Mouse (Mus musculus) erythroblast, adult 5-6 weeks (primary cell): Measurements from ENCODE around the gene Tspan3. TPM values are rescaled to one million over a fixed set of nuclear protein-coding genes. Genes with fewer than 3 reads are reported as not detected.

Experiments used
- ATAC-seq: replicated peaks from 2 replicates; pipeline ENCODE4 v1.8.0; 2016; ENCODE audit warnings: moderate number of reproducible peaks, mild to moderate bottlenecking, moderate TSS enrichment, inconsistent platforms; ENCODE audit not compliant: poor library complexity, low FRiP score, severe bottlenecking
- total RNA-seq, 2 experiments: library from RNA; stranded (forward) in 1 of 2; stranded (reverse) in 1 of 2; fragments of 150-400 nt in 1 of 2; fragments of 200-764, 138-1000 nt in 1 of 2; gene quantifications; 2 replicates each; pipeline versions ENCODE4 v1.2.3 to v1.2.4; 2015 to 2017; ENCODE audit warnings: low replicate concordance in 2 of 2

Gene Tspan3
- total RNA-seq, 2 experiments from 2014 or later, result 6.9 to 18.2 TPM

DNA sequence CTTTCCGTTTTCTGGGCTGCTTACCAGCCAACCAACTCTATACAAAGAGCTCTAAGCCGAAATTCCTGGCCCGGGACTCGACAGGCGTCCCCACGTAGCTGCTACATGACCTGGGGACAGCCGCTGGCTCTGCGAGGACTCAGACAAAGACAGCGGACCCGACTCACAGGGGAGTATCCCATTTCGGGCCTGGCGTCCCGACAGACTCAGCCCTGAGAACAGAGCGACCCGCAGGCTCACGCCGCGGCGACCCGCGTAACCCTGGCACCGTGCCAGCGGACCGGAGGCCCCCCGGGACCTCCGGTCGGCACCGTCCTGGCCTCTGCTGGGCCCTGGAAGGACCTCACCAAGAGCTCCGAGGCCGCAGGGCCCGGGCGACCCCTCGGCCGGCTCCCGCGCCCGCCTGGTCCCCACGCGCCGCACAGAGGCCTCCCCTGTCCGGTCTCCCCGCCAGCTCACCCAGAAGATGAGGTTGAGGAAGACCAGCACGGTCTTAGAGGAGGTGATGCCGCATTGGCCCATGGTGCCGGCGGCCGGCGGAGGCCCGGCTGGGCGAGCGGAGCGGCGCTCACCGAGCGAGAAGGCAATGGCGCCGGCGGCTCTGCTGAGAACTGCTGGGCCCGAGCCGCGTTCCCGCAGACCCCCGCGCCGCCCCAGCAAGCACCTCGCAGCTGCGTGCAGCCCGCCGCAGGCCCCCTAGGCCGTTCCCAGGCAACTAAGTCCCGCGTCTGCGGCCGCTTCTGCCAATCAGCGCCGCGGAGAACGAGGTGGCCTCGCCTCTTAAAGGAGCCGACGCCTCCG, 4.7 kb downstream of the Tspan3 start:
- peak; percentile 75 for ATAC-seq

DNA sequence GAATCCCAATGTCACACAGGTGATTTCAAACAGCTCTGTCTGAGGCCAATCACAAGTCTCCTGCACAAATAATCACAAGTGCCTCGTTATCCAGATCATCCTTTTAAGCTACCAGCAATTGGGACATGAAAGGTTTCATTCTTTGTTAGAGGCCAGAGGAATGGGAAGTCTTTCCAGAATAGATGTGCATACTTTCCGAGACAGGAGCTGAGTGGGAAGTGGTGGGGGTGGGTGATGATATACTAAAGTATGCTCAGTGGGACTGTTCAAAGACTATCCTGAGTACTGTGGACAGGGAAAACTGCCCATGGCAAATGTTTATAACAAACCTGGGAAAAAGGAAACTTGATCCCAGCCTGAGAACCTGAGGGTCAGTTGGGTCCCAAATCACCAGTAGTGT, 5.8 kb downstream of the Tspan3 start:
- no peak for ATAC-seq

DNA sequence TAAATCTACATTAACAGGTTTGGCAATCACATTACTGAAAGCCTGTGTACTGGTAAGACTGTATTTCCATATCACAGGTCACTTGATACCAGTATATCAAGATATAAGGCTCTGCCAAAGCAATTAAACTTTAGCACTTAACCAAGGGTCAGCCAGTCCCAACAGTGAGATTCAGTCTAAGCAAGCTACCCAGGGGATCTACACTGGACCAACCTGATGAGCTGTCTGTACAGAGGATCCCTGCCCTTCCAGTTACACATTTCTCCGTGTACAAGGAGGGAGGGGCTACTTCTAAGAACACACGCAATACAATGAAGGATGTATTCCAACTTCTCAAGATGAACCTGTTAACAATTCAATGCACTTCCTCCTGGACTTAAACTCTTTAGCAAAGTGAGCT, 7.2 kb downstream of the Tspan3 start:
- ATAC-seq, result no peak

DNA sequence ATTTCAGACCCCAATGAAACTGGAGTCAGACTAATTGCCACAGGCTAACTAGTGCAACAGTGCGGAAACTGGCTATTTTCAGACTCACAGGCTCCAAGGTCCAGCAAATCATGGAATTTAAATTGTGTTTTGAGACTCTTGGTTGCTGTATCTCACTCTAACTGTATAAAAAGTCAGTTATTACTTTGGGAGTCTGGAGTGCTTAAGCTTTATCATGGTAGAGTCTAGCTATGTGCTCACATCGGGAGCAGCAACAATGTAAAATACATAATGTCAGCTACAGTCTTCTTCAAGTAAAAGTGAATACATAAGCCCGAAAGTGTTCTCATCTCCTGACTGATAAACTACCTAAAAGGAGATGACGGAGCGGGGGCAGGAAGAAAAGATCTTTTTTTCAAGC, 10.7 kb downstream of the Tspan3 start:
- no peak for ATAC-seq

DNA sequence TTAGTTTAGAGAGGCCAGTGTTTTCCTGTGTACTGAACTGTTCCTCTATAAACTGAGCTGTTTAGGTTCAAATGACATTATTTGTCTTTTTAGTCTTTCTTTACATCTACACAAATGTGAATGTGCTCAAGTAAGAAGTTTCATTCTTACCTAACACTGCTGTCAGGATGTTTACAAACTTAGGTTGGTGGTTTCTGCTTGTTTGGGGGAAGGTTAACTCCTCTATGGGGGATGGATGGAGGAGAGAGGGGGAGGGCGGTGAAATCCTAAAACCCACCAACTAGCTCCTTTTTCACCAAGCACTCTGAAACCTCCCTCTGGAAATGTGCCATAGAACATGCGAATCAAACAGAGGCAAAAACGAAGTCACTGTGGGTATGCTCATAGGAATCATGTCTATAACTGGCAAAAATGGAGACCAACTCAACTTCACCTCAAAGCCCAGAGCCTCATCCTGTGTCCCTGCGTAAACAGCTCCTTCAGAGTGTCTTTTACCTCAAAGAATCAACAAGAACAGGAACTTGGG, 12.7 kb downstream of the Tspan3 start:
- no peak for ATAC-seq

DNA sequence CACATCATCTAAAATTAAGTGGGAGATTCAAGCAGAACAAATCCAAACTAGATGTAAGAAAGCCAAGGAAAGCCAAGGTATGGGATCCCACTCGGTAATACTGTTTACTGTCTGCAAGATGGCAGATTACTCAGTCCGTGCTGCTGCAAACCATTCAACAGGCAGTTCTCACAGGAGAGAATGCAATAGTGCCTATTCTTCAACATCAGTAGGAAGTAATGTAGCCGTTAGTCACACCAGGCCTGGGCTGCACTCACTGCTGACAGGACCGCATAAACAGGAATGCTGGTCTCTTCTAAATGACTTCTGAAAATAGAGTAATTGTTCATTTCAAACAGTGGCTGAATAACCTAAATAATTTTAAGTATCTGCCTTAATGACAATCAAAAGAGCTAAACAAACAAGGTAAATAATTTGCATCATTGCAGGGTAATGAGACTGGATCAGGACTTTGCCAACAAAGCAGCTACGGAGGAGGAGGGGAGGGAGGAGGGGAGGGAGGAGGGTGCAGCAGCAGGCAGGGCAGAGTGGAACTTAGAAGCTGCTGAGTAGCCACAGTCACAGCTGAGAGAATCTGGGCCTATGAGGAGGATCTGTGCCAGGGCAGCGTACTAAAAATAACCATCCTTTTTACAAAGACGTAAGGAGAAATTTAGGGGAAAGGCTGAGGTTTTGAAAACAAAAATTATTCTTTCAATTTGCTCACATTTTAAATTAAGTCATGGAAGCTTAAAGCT, 13.4 kb downstream of the Tspan3 start:
- ATAC-seq, result no peak

DNA sequence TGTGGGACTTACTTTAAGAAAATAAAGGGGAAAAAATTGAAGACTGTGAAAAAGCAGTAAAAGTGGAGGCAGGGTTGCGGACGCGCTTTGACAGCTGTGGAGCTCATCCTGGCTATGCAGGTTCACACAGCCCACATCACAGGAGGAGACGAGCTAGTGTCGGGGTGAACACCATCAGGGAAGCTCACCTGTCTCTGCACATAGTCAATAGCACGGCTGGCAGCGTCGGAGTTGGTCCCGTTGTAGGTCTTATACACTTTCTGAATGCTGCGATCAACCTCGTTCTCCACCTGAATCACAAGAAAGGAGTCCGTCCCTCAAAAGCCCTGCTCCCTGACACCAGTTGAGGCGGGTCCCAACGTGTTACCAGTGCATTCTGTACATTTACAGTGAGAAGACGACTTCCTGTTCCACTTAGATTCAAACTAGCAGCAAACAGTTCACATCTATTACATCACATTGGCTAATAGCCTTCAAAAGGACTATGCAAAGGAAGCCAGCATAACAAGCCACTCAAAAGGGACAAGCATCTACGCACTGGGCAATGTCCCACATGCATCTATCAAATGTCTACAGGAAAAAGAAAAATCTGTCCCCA, 18.9 kb downstream of the Tspan3 start:
- no peak for ATAC-seq

DNA sequence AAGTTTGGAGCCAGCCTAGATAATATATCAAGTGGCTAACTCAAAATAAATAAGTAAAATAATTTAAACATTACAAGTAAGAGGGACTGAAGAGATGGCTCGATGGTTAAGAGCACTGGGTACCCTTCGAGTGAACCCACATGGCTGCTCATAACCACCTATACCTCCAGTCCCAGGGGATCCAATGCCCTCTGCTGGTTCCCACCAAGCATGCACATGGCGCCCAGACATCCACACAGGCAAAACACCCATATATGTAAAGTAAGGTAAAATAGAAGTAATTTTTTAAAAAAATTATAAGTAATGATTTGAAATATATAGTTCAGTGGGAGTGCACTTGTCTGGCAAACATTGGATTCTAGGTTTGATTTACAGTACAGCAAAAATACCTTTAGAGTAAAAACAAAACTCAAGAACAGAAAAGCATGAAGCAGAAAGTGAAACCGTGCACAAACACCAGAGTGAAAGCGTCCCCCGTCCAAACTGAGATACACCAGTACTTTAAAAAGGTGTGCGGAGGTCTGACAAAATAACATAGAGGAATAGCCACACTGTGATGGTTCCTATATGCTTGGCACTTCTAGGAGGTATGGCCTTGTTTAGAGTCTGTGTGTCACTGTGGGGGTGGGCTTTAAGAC, 20.8 kb downstream of the Tspan3 start:
- ATAC-seq, result no peak

DNA sequence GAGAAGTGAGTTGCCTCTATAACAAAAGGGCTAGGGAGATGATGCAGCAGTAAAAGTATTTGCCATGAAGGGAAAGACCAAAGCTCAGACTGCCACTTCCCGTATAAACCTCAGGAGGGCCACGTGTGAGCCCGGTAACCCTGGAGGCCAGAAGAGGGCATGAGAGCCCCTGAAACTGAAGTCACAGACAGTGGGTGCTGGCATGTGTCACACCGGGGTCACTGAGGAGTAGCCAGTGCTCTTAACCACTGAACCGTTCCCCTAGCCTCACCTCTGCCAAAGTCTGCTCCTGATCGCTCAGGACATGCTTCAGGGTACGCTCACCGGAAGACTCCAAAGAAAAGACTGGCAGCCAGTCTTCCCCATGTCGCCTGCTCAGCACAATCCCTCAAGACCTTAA, 23.5 kb downstream of the Tspan3 start:
- ATAC-seq, result no peak

DNA sequence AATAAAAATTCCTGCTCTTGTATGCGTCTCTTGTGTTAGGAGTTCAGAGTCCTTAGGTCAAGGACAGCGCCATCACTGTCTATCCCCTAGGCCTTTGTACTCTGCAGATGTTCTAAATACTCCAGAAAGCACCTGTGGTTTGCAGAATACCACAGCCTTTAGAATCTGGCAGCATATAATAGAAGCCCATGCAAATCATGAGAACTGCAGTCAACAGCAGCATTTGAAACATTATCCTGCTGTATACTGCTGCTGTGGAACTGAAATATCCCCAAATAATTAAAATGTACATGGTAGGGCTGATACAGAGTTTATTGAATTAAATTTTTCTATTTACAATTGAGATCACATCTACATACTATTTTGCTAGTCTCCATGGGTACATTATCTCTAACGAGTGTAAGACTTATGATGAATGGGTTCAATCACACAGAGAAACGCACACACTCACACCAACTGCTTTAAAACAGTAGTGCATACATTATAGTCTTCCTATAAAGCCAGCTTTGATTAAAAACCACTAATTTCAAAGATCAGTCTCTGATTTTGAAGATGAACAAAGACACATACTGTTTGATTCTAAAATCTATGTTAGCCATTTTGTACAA, 29.6 kb downstream of the Tspan3 start:
- no peak for ATAC-seq

DNA sequence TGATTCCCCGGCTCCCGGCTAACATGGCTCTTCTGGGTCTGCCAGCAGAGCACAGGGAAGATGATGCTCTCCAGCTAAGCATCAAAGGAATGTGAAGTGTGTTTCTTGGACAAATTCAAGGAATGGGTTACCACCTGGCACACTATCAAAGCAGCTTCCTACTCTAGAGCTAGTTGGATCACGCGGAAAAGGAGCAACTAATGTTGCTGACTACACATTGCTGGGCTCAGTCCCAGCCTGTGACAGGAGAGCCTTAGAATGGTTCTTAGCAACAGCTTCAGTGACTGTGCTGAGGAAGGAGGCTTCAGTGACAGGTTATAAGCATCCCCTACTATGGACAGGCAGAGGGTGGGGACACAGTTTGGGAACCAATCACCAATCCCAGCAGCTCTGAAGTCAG, 30.7 kb downstream of the Tspan3 start:
- ATAC-seq, result no peak

DNA sequence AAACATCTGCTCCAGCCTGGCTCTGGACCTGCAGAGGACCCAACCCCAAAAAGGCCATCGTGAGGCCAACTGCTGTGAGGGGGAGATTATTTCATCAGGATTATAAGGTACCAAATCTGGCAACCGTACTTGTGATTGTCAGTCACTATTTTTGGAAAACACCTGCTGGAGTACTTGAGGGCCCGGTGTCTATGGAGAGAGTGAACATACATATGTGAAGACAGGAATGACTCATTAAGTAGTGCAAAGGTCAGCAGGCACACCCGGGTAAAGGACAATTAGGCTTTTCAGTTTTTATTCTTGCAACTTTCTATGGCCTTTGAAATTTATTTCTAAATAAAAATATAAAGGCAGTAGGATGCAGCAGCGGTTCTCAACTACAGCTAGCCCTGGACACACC, 31.3 kb downstream of the Tspan3 start:
- no peak for ATAC-seq

DNA sequence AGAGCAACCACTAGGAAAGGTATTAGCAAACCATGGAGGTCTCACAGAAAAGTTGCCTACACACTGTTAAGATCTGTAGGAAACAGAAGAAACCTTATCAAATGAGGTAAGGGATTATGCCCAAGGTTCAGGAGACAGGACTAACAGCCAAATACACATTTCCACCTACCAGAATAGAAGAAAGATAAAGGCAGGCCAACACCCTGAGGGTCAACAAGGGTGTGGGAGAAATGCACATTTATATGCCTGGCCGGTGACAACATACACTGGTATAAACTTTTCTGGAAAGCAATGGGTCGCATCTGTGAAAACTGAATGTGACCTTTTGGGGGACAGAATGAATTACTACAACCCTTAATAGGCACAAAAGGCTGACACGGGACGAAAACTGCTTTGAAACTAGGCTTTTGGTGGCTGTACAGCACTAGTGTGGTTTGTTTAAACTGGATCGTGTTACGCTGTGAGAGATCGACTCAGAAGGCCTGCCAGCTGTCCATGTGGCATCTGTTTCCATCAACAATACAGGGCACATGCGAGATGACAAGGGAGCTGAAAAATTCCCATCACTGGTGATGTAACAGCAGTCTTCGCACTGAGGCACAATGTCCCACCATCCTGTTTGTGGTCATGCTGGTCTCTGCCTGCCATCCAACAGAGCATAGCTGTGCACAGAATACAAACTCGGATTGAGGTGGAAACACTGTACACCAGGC, 33.3 kb downstream of the Tspan3 start:
- ATAC-seq, result no peak

DNA sequence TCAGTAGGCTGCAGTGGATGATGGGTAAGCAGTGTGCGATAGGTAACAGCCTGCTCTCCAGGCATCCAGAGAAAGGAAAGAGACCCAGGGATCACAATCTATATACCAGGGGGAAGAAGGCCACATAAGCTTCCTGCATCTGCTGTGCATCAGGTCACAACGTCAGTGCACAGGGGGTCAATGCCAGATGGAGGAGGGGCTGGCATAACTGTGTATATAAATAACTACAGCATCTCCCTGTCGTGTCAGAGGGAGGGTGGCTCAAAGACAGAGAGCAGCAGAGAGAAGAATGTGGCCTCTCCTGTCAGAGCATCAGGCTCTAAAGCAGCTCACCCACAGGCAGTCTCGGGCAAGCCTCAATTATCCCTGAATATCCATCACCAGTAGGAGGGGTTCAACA, 34.7 kb downstream of the Tspan3 start:
- ATAC-seq, result no peak

DNA sequence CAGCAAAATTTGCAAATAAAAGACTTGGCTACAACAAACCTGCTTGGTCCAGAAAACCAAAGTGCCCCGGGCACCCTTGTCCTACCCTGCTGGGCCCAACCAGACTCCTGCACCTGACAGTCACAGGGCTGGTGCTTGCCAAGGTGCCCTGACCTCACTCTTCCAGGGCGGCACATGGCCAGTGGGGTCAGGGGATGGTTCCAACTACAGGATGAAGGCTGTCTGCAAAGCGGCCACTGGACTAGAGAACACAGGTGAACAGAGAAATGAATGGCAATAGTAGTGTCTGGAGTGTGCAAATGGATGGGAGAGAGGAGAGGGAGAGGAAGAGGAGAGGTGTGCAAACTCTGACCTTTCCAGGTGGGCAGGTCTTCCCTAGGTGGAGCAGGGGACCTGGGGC, 35.3 kb downstream of the Tspan3 start:
- ATAC-seq, result no peak

DNA sequence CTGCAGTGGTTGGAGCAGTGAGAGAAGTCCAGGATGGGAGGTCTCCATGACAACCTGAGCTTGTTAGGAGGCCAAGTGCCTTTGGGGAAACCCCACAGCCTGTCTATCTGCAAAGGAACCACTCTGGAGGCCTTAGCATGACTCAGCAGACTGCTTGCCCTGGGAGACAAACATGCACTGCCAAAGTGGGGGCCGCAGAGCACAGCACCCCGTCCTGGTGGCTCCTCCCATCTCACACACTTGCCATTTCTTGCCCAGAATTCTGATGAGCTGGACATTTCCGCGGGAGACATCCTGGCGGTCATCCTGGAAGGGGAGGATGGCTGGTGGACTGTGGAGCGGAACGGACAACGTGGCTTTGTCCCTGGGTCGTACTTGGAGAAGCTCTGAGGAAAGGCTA, 36.9 kb downstream of the Tspan3 start:
- ATAC-seq, result no peak

DNA sequence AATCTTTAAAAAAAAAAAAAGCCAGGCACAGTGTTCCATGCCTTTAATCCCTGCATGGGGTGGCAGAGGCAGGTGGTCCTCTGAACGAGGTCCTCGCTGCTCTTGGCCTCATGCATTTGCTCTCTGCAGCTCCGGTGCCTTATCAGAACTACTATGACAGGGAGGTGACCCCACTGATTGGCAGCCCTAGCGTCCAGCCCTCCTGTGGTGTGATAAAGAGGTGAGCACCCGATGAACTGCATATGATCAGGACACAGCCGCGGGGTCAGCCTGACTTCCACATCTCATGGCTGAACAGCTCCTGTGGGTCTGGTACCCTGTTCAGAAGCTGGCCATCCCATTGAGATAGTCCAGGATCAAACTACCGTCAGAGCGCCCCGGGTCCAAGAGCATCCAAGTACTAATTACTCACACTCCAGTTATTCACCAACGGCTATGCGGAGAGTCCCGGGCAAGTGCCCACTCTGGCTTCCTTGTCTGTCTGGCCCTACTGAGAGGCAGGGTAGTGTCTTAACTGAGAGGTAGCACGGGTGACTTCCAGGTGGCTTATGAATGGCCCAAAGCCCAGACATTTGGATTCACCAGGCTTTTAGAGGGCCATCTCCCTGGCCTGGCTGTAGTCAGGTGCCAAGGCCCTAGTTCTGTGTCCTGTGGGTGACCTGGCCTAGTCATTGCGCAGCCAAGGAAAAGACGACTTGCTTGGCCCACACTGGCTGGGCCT, 38.7 kb downstream of the Tspan3 start:
- no peak for ATAC-seq

DNA sequence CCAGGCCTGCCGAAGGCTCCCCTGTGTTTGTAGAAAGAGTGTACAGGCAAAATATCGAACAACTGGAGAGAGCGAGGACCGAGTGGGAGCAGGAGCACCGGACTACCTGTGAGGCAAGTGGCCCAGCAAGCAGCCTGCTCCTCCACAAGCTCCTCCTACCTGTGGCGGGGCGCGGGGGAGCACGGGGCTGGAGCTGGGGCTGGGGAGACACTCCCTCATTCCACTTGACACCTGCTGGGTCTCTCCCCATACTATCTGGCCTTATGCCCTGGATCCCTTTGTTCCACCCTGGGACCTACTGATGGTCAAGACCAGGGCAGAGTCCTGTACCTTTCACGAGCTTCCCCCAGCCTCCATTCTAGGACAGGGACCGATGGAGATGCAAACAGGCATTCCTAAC, 40.7 kb downstream of the Tspan3 start:
- no peak for ATAC-seq

DNA sequence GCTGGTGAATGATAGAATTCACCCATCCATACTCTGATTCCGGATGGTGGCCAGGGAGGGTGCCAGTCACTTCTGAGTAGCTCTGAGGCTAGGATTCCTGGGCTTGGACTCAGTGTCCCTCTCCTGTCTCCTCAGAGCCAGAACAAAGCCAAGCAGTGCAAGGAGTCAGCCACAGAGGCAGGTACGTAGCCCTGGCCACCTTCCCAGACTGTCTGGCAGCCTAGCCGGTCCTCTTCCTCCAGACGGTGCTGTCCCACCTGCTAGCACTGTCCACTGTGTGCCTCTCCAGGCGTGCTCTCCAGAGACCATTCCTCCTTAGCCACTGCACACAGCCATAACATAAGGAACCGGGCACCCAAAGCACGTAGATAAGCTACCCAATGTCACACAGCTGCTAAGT, 41.7 kb downstream of the Tspan3 start:
- ATAC-seq, result no peak
